Mouse (Mus musculus): Measurements from ENCODE around the gene Limch1. TPM values are rescaled to one million over a fixed set of nuclear protein-coding genes. Genes with fewer than 3 reads are reported as not detected.

Gene Limch1
- polyA plus RNA-seq, 1 experiment from 2014 or later, result 12.9 TPM

DNA sequence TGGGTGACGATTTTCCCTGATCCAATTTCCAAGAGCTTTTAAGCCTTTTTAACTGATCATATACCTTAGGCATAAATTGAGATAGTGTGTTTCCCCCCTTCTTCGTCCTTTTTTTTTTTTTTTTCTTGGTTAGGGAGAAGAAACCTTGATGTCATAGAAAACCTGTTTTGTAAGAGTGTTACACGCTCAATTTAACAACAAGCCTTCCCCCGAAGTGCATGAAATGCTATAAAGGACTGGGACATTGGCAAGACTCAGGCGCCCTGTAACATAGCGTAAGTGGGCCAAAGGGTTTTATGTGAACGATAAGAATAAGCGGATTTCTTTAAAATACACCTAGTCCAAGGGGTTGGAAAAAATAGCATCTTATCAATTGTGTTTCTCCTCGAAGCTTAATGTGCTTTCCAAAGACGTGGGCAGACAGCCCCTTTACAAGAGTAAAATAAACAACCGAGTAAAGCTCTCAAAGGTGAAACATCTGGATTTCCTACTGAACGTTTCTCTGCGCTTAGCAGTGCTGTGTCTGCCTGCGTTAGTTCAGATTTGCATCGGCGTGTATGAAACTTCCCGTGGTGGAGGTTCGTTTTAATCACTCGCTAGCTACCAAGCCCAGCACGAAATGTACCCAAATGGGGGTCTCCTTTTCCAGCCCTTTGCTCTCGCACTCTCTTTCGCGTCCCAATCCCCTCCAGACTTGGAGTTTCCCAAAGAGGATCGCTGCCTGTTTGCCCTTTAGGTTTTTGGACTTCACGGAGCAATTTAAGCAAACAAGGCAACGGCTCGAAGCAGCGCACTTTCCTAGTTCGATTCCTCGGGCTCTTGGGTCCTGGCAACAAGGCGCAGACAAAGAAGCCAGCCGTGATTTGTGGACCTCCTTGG is 354.0 kb downstream of the Limch1 start:
- DNase-seq (ENCODE audit: low spot score), result no peak

DNA sequence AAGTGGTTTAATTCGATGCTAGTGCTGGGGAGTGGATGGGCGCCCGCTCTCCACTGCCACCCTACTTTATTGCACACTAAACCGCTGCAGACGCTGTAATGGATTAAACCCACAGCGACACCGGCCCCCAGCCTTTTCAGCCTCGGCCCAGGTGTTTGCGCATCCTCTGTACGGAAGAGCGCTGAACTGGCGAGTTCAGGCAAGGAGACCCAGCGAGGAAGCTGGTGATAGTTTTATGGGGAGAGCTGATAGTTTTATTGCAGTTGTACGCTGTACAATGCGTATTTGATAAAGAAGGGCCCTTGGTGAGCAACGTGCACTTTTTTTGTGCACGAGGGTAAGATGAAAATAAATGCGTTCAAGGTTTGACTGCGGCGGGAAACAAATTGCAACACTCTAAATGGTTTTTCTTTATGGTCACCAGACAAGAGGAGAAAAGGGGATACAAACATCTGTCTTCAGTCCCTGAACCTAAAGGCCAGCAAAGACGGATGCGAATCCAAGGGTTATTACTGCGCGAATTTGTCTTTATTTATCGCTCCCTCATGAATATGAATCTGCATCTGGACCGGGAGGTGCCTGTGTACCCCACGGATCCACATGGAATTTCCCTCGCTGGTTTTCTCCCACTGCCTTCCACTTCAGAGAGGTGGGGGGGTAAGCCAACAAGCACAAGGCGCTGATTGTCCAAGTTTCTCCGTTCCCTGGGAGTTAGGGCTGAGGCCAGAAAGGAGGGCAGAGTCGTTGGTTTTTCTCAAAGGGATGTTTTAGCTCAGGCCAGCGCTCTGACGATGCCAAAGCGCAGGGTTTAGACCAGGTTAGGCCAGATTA is 355.2 kb downstream of the Limch1 start:
- DNase-seq (ENCODE audit: low spot score), result no peak

- no peak for DNase-seq (ENCODE audit: low spot score)
Observed at GRCm38 (mm10) chr5:67101395-67101760, 355.8 kb downstream of the Limch1 start.

DNA sequence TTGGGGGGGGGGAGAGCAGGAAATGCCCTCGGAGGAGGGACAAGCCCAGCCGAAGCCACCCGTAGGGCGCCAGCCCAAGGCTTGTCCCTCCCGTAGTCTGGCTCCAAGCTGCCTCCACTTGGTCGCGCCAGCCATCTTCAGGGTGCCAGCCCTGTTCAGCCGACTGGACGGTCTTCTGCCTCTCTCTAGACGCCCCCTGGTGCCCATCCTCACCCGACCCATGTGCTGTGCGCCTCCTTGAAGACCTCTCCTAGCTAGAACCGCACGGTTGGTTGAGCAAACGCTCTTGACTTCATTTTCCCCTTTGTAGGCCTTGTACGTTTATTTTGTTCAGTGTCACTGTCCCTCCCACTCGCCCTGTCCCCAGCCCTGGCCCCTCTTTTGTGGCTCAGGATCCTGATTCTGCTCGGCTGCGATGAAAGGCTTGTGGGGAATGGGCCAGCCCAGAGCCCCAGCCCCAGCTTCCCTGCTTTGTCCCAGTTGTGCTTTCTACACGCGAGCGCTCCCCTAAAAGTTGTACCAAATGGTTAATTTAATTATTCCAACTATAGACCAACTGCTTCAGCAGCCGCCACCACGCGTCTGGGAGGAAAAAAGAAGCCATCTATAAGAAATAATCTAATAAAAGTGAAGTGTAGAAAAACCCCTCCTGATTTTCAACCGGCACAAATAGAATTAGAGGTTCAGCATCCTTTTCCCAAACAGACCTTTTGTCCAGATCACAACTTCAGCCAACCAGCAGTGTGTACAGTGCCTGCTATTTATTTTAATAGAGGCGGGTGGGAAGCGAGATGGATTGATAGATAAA is 356.4 kb downstream of the Limch1 start:
- no peak for DNase-seq (ENCODE audit: low spot score)

GRCm38 (mm10) chr5:67103016-67103415 is 357.4 kb downstream of the Limch1 start:
- DNase-seq (ENCODE audit: low spot score), result no peak

DNA sequence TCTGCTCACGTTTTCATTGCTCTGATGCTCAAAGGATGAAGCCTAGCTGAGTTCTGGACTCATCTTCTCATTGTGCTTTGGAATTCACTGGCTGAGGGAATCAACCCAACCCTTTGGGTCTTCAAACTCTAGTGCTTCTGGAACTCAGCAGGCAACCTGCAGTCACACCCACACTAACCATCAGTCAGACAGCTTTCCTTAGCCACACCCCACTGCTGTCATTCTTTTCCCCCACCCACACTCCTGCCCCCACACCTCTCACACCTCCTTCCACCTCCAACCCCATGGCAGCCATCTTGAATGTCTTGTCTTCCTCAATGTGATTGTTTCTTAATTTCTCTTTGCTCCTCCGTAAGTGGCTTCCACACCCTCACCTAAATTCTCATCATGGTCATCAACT is 360.6 kb downstream of the Limch1 start:
- DNase-seq (ENCODE audit: low spot score), result no peak

Small RNA genes within 50 kb of the gene (microRNA-seq; reads per million reads assigned to microRNA genes)
- not detected for gene Gm23841 (ENCODE audit: borderline number of aligned reads)

Other genes with a start within 250 kb of the Limch1 start
- 7.3 and 10.6 TPM in 2 replicates for gene Apbb2, start 127.0 kb upstream of the Limch1 start, polyA plus RNA-seq (2015; fragmentation: Nextera tagmentation; extraction: Ambion mirVana)
- gene Uchl1, start 69.7 kb upstream of the Limch1 start, polyA plus RNA-seq (2015; fragmentation: Nextera tagmentation; extraction: Ambion mirVana), result 3.8 and 4.3 TPM in 2 replicates

Data from thymus, postnatal 0 days (tissue).